Mouse (Mus musculus): ENCODE results near the gene Pip5k1a. TPM values are rescaled to one million over a fixed set of nuclear protein-coding genes. Genes with fewer than 3 reads are reported as not detected.
"Not testable (repeated sequence)": the region's sequence is repeated elsewhere in the genome, so short reads cannot be mapped to it uniquely, and the experiment has no call there.

Pip5k1a gene
- polyA plus RNA-seq, 1 experiment from 2014 or later = 15.4 TPM

GRCm38 (mm10) chr3:95134133-95134532 is 27.4 kb upstream of the Pip5k1a start:
- H3K36me3 ChIP-seq = peaks cover 21% of the 10 kb centered on the region
- not testable (repeated sequence) for H3K9ac ChIP-seq, H3K9me3 ChIP-seq, H3K27ac ChIP-seq, H3K4me2 ChIP-seq, H3K27me3 ChIP-seq
- H3K4me3 ChIP-seq = peak overlapping the region; percentile 67
- ATAC-seq (ENCODE audit: low FRiP score) = peak; percentile 72
- H3K4me1 ChIP-seq (replicated peaks) = peaks cover 29% of the 10 kb centered on the region
- WGBS = no CpG with 5 or more reads among the region's 12 CpGs

- peak within 1 kb of the TSS; percentile 86 for H3K4me2 ChIP-seq
- H3K36me3 ChIP-seq = peaks cover 24% of the 10 kb centered on the region
- no peaks in the 10 kb centered on the region for H3K9me3 ChIP-seq
- peak; percentile 92 for ATAC-seq (ENCODE audit: low FRiP score)
- WGBS = under 1% methylated on average over 20 of the region's 20 CpGs
- no peaks in the 10 kb centered on the region for H3K27me3 ChIP-seq
- peaks cover 29% of the 10 kb centered on the region for H3K4me1 ChIP-seq (replicated peaks)
- H3K27ac ChIP-seq = peak within 1 kb of the TSS; percentile 86
- peak within 1 kb of the TSS; percentile 88 for H3K9ac ChIP-seq
- peak within 1 kb of the TSS; percentile 67 for H3K4me3 ChIP-seq
These were observed 27.0 kb upstream of the Pip5k1a start, which contains the start of the genes Scnm1 and Lysmd1 for GRCm38 (mm10) chr3:95133680-95134101. TSS of gene Scnm1 (minus strand) at chr3:95134011. TSS of gene Lysmd1 (plus strand) at chr3:95134088.

- Histone ChIP-seq H3K36me3 (peaks cover 29% of the 10 kb centered on the region), H3K4me1 (replicated peaks) (peaks cover 29% of the 10 kb centered on the region), H3K9me3 (no peaks in the 10 kb centered on the region), H3K9ac (peak overlapping the region; percentile 88), H3K27ac (peak overlapping the region; percentile 86), H3K4me2 (peak overlapping the region; percentile 86), H3K27me3 (no peaks in the 10 kb centered on the region), H3K4me3 (peak overlapping the region; percentile 67)
- WGBS = 65% methylated on average over 11 of the region's 11 CpGs
- ATAC-seq (ENCODE audit: low FRiP score) = peak; percentile 18; the same call in 1 of the 2 replicates
These were observed 26.4 kb upstream of the Pip5k1a start for GRCm38 (mm10) chr3:95133176-95133575.

- not testable (repeated sequence) for H3K27ac ChIP-seq; H3K9me3 ChIP-seq; H3K27me3 ChIP-seq; H3K9ac ChIP-seq; H3K4me2 ChIP-seq; ATAC-seq (ENCODE audit: low FRiP score)
- Histone ChIP-seq H3K4me3 (0 out of 2 replicates have a peak overlapping the region, but pooled peaks have one; percentile 67), H3K4me1 (replicated peaks) (peaks cover 29% of the 10 kb centered on the region), H3K36me3 (peaks cover 27% of the 10 kb centered on the region)
- WGBS = 91% methylated on average over 2 of the region's 2 CpGs
These were observed 25.7 kb upstream of the Pip5k1a start for GRCm38 (mm10) chr3:95132389-95132788.

- ATAC-seq (ENCODE audit: low FRiP score) = no peak
- Histone ChIP-seq H3K9ac (peak overlapping the region; percentile 19; the same call in 1 of the 2 replicates), H3K4me1 (replicated peaks) (peaks cover 15% of the 10 kb centered on the region), H3K36me3 (peaks cover 27% of the 10 kb centered on the region), H3K27me3 (no peaks in the 10 kb centered on the region), H3K9me3 (no peaks in the 10 kb centered on the region), H3K4me3 (no peak overlapping the region), H3K4me2 (no peak overlapping the region), H3K27ac (no peak overlapping the region)
- 91% methylated on average over 5 of the region's 5 CpGs for WGBS
These were observed 23.4 kb upstream of the Pip5k1a start for GRCm38 (mm10) chr3:95130081-95130480.

GRCm38 (mm10) chr3:95129226-95129651 is 22.5 kb upstream of the Pip5k1a start:
- no peak for ATAC-seq (ENCODE audit: low FRiP score)
- Histone ChIP-seq H3K4me3 (no peak overlapping the region), H3K4me1 (replicated peaks) (peaks cover 16% of the 10 kb centered on the region), H3K9ac (no peak overlapping the region), H3K27ac (no peak overlapping the region), H3K36me3 (peaks cover 27% of the 10 kb centered on the region), H3K27me3 (no peaks in the 10 kb centered on the region), H3K9me3 (no peaks in the 10 kb centered on the region), H3K4me2 (no peak overlapping the region)
- WGBS = 47% methylated on average over 6 of the region's 6 CpGs

GRCm38 (mm10) chr3:95124972-95125371 is 18.2 kb upstream of the Pip5k1a start:
- WGBS = 35% methylated on average over 5 of the region's 5 CpGs
- Histone ChIP-seq H3K4me3 (no peak overlapping the region), H3K9me3 (no peaks in the 10 kb centered on the region), H3K9ac (no peak overlapping the region), H3K36me3 (peaks cover 51% of the 10 kb centered on the region), H3K27ac (peak overlapping the region; percentile 30; the same call in 1 of the 2 replicates), H3K27me3 (no peaks in the 10 kb centered on the region), H3K4me1 (replicated peaks) (peaks cover 8% of the 10 kb centered on the region; the same call in 1 of the 2 replicates), H3K4me2 (no peak overlapping the region)
- ATAC-seq (ENCODE audit: low FRiP score) = no peak

- no peak within 1 kb of the TSS for H3K9ac ChIP-seq
- no peak within 1 kb of the TSS for H3K4me3 ChIP-seq
- 68% methylated on average over 6 of the region's 6 CpGs for WGBS
- peaks cover 51% of the 10 kb centered on the region for H3K36me3 ChIP-seq
- no peaks in the 10 kb centered on the region for H3K9me3 ChIP-seq
- no peaks in the 10 kb centered on the region for H3K27me3 ChIP-seq
- H3K27ac ChIP-seq = peak within 1 kb of the TSS; percentile 30; the same call in 1 of the 2 replicates
- no peak; the same call in 1 of the 2 replicates for ATAC-seq (ENCODE audit: low FRiP score)
- peaks cover 8% of the 10 kb centered on the region; the same call in 1 of the 2 replicates for H3K4me1 ChIP-seq (replicated peaks)
- no peak within 1 kb of the TSS for H3K4me2 ChIP-seq
These were observed 17.5 kb upstream of the Pip5k1a start, which contains the start of gene Tmod4 for GRCm38 (mm10) chr3:95124246-95124645. TSS of gene Tmod4 (plus strand) at chr3:95124476.

- H3K9ac ChIP-seq = no peak overlapping the region
- H3K36me3 ChIP-seq = peaks cover 62% of the 10 kb centered on the region
- no peak overlapping the region for H3K4me3 ChIP-seq
- 87% methylated on average over 6 of the region's 6 CpGs for WGBS
- no peak overlapping the region for H3K27ac ChIP-seq
- H3K4me1 ChIP-seq (replicated peaks) = peaks cover 8% of the 10 kb centered on the region; the same call in 1 of the 2 replicates
- no peak overlapping the region for H3K4me2 ChIP-seq
- H3K27me3 ChIP-seq = no peaks in the 10 kb centered on the region
- no peaks in the 10 kb centered on the region for H3K9me3 ChIP-seq
- no peak for ATAC-seq (ENCODE audit: low FRiP score)
These were observed 14.8 kb upstream of the Pip5k1a start for GRCm38 (mm10) chr3:95121580-95121979.

- Histone ChIP-seq H3K36me3 (peaks cover 73% of the 10 kb centered on the region), H3K9me3 (no peaks in the 10 kb centered on the region), H3K4me3 (no peak overlapping the region), H3K4me2 (no peak overlapping the region), H3K4me1 (replicated peaks) (peaks cover 5% of the 10 kb centered on the region), H3K27me3 (no peaks in the 10 kb centered on the region), H3K9ac (no peak overlapping the region), H3K27ac (no peak overlapping the region)
- no peak for ATAC-seq (ENCODE audit: low FRiP score)
- 94% methylated on average over 2 of the region's 2 CpGs for WGBS
These were observed 11.0 kb upstream of the Pip5k1a start for GRCm38 (mm10) chr3:95117751-95118150.

- Histone ChIP-seq H3K4me2 (peak overlapping the region; percentile 53), H3K9me3 (no peaks in the 10 kb centered on the region), H3K4me3 (peak overlapping the region; percentile 65; the same call in 1 of the 2 replicates), H3K36me3 (peaks cover 24% of the 10 kb centered on the region), H3K4me1 (replicated peaks) (peaks cover 14% of the 10 kb centered on the region), H3K9ac (no peak overlapping the region; the same call in 1 of the 2 replicates), H3K27ac (no peak overlapping the region), H3K27me3 (no peaks in the 10 kb centered on the region)
- 85% methylated on average over 1 of the region's 1 CpGs for WGBS
- no peak for ATAC-seq (ENCODE audit: low FRiP score)
These were observed 6.0 kb upstream of the Pip5k1a start for GRCm38 (mm10) chr3:95112760-95113159.

- Histone ChIP-seq H3K4me1 (replicated peaks) (peaks cover 14% of the 10 kb centered on the region), H3K27me3 (no peaks in the 10 kb centered on the region), H3K4me3 (peak within 1 kb of the TSS; percentile 65), H3K9ac (peak within 1 kb of the TSS; percentile 83), H3K9me3 (no peaks in the 10 kb centered on the region), H3K27ac (peak within 1 kb of the TSS; percentile 98), H3K36me3 (peaks cover 16% of the 10 kb centered on the region), H3K4me2 (peak within 1 kb of the TSS; percentile 53)
- ATAC-seq (ENCODE audit: low FRiP score) = peak; percentile 66
- WGBS = under 1% methylated on average over 54 of the region's 54 CpGs
These were observed 4.4 kb upstream of the Pip5k1a start, which contains the start of gene Vps72 for GRCm38 (mm10) chr3:95110911-95111726. TSS of gene Vps72 (plus strand) at chr3:95111022.

All from hindbrain, embryonic 13.5 days (tissue).